ENCODE assay signal across 10 mouse cellular contexts in the genomic region with DNA sequence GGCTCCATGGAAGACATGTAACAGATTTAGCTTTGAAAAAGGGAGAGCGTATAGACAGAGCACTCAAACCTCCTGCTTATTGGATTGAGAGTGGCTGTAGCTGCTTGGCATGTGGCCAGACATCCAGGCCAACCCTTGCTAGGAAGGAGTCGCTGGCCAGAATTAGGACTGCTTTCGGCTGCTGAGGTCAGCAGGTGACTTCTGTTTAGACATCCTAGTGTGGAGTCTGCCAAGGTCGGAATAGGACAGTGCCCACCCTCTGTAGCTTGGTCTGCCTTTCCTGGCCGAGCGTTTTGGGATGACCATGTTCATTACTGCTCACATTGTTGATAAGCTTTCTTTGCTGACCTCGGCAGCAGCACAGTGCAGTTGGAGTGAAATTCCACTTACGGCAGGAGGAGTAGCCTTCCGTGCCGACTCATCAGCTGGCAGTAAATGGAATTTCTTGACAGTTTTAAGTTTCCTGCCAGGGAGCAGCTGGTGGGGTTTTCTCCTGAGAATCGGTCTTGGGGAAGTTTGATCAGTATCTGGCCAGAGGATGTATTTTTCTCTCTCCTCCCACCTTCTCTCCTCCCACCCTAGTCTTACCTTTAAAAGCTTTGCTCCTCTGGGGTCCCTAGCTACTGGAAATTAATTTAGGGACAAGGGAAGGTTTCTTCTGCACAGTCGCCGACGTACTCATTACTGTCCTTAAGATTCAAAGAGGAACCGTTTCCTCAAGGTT.
DNase-seq lines count a peak whose midpoint lies in the region; ATAC-seq and TF ChIP-seq lines count a peak whose summit lies in the region.
"Had no signal": no experiment of that assay in that cellular context is flagged by ENCODE, and none has a peak within 500 bp of the region (broad histone marks: within the 10 kb centered on the region; RNA-seq: fewer than 3 reads in every experiment).

No protein-coding gene starts in this region.

- no peaks in the 10 kb centered on the region for H3K36me3 ChIP-seq in kidney, adult 2 months (ENCODE audit: control insufficient read depth, insufficient read depth, low read length)
- H3K36me3 ChIP-seq: embryonic facial prominence, embryonic 12.5 days; limb, embryonic 15.5 days had no signal

- 32% methylated on average over 15 of the region's 15 CpGs for WGBS in kidney, adult 2 months

- peaks cover 4% of the 10 kb centered on the region; the same call in 1 of the 2 replicates for H3K4me1 ChIP-seq in kidney, adult 2 months (ENCODE audit: control insufficient read depth, insufficient read depth, low read length)
- H3K4me1 ChIP-seq: embryonic facial prominence, embryonic 12.5 days had no signal

- ATAC-seq in granulocyte monocyte progenitor cell, adult 5-6 weeks (replicated peaks; ENCODE audit: poor library complexity, severe bottlenecking), result no peak

- TF ChIP-seq POLR2A in brain, embryonic 14.5 days (IDR thresholded peaks at IDR 0.05; ENCODE audit: borderline replicate concordance, extremely low read depth, insufficient read depth, insufficient read length, poor library complexity, severe bottlenecking), result no peak
- TF ChIP-seq POLR2A in kidney, adult 2 months (IDR thresholded peaks at IDR 0.05; ENCODE audit: low read depth, low read length), result no peak

- peak; percentile 3 to 31 for DNase-seq in left cerebral cortex, postnatal 10 days (ENCODE audit: extremely low spot score in 1 of 2, low spot score in 2 of 2)
- DNase-seq in left cerebral cortex, adult 2 months (ENCODE audit: extremely low spot score in 1 of 2, low spot score in 2 of 2), result no peak
- DNase-seq in brain, embryonic 14.5 days (ENCODE audit: low read depth), result peak; percentile 85
- peak; percentile 7 for DNase-seq in gastrocnemius, postnatal 25 days
- DNase-seq in kidney, adult 2 months, result peak; percentile 12
- DNase-seq in ovary, adult 18-20 months (ENCODE audit: low spot score), result peak; percentile 20
- DNase-seq in embryo, embryonic 9.5 days (ENCODE audit: extremely low spot score), result no peak

- no peaks in the 10 kb centered on the region for H3K27me3 ChIP-seq in kidney, adult 2 months (replicated peaks; ENCODE audit: control insufficient read depth, insufficient read depth, low read length)
- H3K27me3 ChIP-seq: embryonic facial prominence, embryonic 12.5 days; limb, embryonic 15.5 days had no signal

- no peak overlapping the region for H3K4me3 ChIP-seq in left cerebral cortex, adult 2 months
- no peak overlapping the region for H3K4me3 ChIP-seq in kidney, adult 2 months (ENCODE audit: insufficient read depth, low read depth, low read length)
- H3K4me3 ChIP-seq: embryonic facial prominence, embryonic 12.5 days; limb, embryonic 15.5 days had no signal

- no peak for TF ChIP-seq CTCF in left cerebral cortex, adult 2 months (IDR thresholded peaks at IDR 0.05)
- TF ChIP-seq CTCF in brain, embryonic 14.5 days (IDR thresholded peaks at IDR 0.05; ENCODE audit: borderline replicate concordance, extremely low read depth, insufficient read depth, insufficient read length), result no peak
- TF ChIP-seq CTCF in kidney, adult 2 months (conservative IDR thresholded peaks at IDR 0.05; ENCODE audit: insufficient read depth, insufficient read length, low read depth, low read length), result no peak

- no peak overlapping the region for H3K27ac ChIP-seq in left cerebral cortex, adult 2 months
- no peak overlapping the region for H3K27ac ChIP-seq in kidney, adult 2 months (ENCODE audit: insufficient read depth, low read depth, low read length)
- H3K27ac ChIP-seq: embryonic facial prominence, embryonic 12.5 days; limb, embryonic 15.5 days had no signal

- intact Hi-C loops in left cerebral cortex, postnatal 10 days (cut with DNase I), result no loop called here
- intact Hi-C loops in left cerebral cortex, adult 2 months (cut with DNase I), result no loop called here

Comparison
In these comparisons a context has a peak if more than half of its experiments do, and no peak if none do; other contexts are left out.
1. DNase-seq: peak in left cerebral cortex, postnatal 10 days (2 of 2), brain, embryonic 14.5 days (single experiment), gastrocnemius, postnatal 25 days (single experiment), kidney, adult 2 months (single experiment) and ovary, adult 18-20 months (single experiment); none in left cerebral cortex, adult 2 months (0 of 2) and embryo, embryonic 9.5 days (single experiment).